Mouse (Mus musculus): ENCODE measurements around the gene Dapl1. TPM values are rescaled to one million over a fixed set of nuclear protein-coding genes. Genes with fewer than 3 reads are reported as not detected.

Dapl1 gene
- polyA plus RNA-seq, 1 experiment from 2014 or later, result 1.9 TPM

DNA sequence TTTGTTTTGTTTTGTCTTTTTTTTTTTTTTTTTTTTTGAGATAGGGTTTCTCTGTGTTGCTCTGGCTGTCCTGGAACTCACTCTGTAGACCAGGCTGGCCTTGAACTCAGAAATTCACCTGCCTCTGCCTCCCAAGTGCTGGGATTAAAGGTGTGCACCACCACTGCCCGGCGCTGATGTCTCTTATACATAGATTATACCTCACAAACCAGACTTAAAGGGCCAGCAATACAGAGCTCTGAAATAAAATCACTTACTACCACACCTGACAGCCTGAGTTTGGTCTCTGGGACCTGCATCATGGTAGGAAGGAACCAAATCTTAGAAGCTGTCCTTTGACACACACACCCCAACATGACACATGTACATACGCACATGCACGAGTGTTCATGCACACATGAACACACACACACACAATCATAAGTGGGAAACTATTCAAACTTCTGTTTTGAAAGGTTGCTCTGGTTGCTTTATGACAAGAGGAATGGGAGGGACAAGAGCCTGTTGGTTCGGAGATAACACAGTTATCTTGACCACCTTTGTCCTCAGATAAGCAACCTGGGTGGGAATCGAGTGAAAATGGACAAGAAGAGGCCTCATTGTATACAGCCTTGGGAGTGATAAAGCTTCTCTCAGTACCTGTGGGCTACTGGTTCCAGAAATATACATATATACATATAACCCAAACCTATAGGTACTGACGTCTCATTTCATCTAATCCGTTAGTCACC lies 63.1 kb downstream of the Dapl1 start:
- WGBS, result 81% methylated on average over 8 of the region's 8 CpGs

DNA sequence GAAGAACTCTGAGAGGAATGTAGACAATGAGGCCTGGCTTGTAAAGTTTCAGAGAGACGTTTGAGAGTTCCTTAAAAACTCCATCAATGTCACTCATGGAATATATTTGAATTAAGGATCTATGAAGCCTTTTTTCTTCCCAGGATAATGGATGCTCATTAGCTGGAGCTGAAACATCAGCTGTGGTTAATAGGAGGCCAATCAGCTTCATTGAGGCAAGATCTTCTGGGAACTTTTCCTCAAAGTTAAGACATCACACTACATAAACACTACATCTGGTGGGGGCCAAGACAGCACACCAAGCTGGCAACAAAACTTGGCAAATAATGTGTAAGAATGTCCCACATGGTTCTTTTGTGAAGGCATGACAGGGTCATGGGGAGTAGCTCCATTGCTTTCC lies 68.3 kb downstream of the Dapl1 start:
- no peak for ATAC-seq (ENCODE audit: insufficient number of reproducible peaks, insufficient read depth, low FRiP score, low read depth)
- Histone ChIP-seq H3K4me2 (ENCODE audit: low read length) (no peak overlapping the region), H3K27ac (replicated peaks in 1 of 2; ENCODE audit: control insufficient read depth in 1 of 2, insufficient read depth in 1 of 2, low read depth in 2 of 2, low read length in 2 of 2) (no peak overlapping the region), H3K9me3 (ENCODE audit: control insufficient read depth, low read length) (no peaks in the 10 kb centered on the region), H3K4me1 (ENCODE audit: control insufficient read depth in 2 of 2, insufficient read depth in 2 of 2, low read length in 2 of 2) (no peaks in the 10 kb centered on the region), H3K9ac (ENCODE audit: low read length) (no peak overlapping the region), H3K4me3 (ENCODE audit: control insufficient read depth in 1 of 2, insufficient read depth in 1 of 2, low read depth in 1 of 2, low read length in 2 of 2) (no peak overlapping the region), H3K36me3 (ENCODE audit: control insufficient read depth, insufficient read depth, low read length) (no peaks in the 10 kb centered on the region), H3K27me3 (ENCODE audit: control insufficient read depth, insufficient read depth, low read length) (no peaks in the 10 kb centered on the region)
- 53% methylated on average over 1 of the region's 1 CpGs for WGBS

More for the DNA sequence above, 63.1 kb downstream of the Dapl1 start:
- no peaks in the 10 kb centered on the region for H3K27me3 ChIP-seq (ENCODE audit: control insufficient read depth, insufficient read depth, low read length)
- H3K4me1 ChIP-seq (ENCODE audit: control insufficient read depth in 2 of 2, insufficient read depth in 2 of 2, low read length in 2 of 2), result peaks cover 6 to 7% of the 10 kb centered on the region in 2 experiments; a peak in 3 of 4 replicates
- no peak overlapping the region for H3K4me3 ChIP-seq (ENCODE audit: control insufficient read depth in 1 of 2, insufficient read depth in 1 of 2, low read depth in 1 of 2, low read length in 2 of 2)
- H3K27ac ChIP-seq (replicated peaks in 1 of 2; ENCODE audit: control insufficient read depth in 1 of 2, insufficient read depth in 1 of 2, low read depth in 2 of 2, low read length in 2 of 2), result no peak overlapping the region
- ATAC-seq (ENCODE audit: insufficient number of reproducible peaks, insufficient read depth, low FRiP score, low read depth), result no peak
- H3K9me3 ChIP-seq (ENCODE audit: control insufficient read depth, low read length), result no peaks in the 10 kb centered on the region
- H3K4me2 ChIP-seq (ENCODE audit: low read length), result no peak overlapping the region
- no peaks in the 10 kb centered on the region for H3K36me3 ChIP-seq (ENCODE audit: control insufficient read depth, insufficient read depth, low read length)
- no peak overlapping the region for H3K9ac ChIP-seq (ENCODE audit: low read length)

- no peaks in the 10 kb centered on the region for H3K9me3 ChIP-seq (ENCODE audit: control insufficient read depth, low read length)
- no peak for ATAC-seq (ENCODE audit: insufficient number of reproducible peaks, insufficient read depth, low FRiP score, low read depth)
- H3K9ac ChIP-seq (ENCODE audit: low read length), result no peak overlapping the region
- H3K27ac ChIP-seq (replicated peaks in 1 of 2; ENCODE audit: control insufficient read depth in 1 of 2, insufficient read depth in 1 of 2, low read depth in 2 of 2, low read length in 2 of 2), result no peak overlapping the region
- H3K27me3 ChIP-seq (ENCODE audit: control insufficient read depth, insufficient read depth, low read length), result no peaks in the 10 kb centered on the region
- no peak overlapping the region for H3K4me2 ChIP-seq (ENCODE audit: low read length)
- no peaks in the 10 kb centered on the region for H3K36me3 ChIP-seq (ENCODE audit: control insufficient read depth, insufficient read depth, low read length)
- H3K4me1 ChIP-seq (ENCODE audit: control insufficient read depth in 2 of 2, insufficient read depth in 2 of 2, low read length in 2 of 2), result no peaks in the 10 kb centered on the region
- no peak overlapping the region for H3K4me3 ChIP-seq (ENCODE audit: control insufficient read depth in 1 of 2, insufficient read depth in 1 of 2, low read depth in 1 of 2, low read length in 2 of 2)
- WGBS, result 73% methylated on average over 2 of the region's 2 CpGs
These were observed 70.0 kb downstream of the Dapl1 start for GRCm38 (mm10) chr2:59554373-59554940.

Other genes with a start within 250 kb of the Dapl1 start
- 27.2 and 27.8 TPM in 2 replicates for gene Tanc1, start 127.4 kb downstream of the Dapl1 start, polyA plus RNA-seq (2014; fragmentation: Nextera tagmentation; extraction: Ambion mirVana)

All from heart, embryonic 14.5 days (tissue).